Comparison of ENCODE assay signal across 7 mouse cellular contexts in the genomic region with DNA sequence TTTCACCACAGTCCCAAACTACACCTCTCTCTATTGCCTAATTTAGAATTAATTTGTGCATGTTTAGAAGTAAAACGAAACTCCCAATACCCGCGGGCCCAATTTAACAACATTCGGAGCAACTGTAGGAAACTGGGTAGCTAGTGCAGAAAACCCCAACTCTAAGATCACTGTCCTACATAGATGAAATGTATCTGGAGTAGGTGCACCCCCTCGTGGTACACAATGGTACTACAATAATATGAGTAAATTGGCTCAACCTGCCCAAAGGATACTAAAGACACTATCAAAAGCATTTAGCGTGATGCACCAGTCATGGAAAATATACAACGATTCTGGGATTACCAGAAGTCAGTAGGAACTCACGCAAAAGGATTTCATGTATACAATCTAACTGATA. TPM values are rescaled to one million over a fixed set of nuclear protein-coding genes. Genes with fewer than 3 reads are reported as not detected.
DNase-seq lines count a peak whose midpoint lies in the region; ATAC-seq lines count a peak whose summit lies in the region.

No protein-coding gene starts in this region.

- peak; percentile 92 for ATAC-seq in CD4-positive, CD25-positive, alpha-beta regulatory T cell, adult 4 months
- ATAC-seq in megakaryocyte, adult 5-6 weeks (ENCODE audit: poor library complexity, severe bottlenecking) = peak; percentile 80

- peak; percentile 63 for DNase-seq in Muller cell, postnatal 12 days (ENCODE audit: inconsistent ontology term)
- peak; percentile 59 to 79 for DNase-seq in cerebellum, postnatal 25 days
- peak; percentile 18 for DNase-seq in gastrocnemius, postnatal 14 days
- DNase-seq in layer of hippocampus, adult 9-10 months (ENCODE audit: low spot score) = peak; percentile 89
- DNase-seq in right cerebral cortex, postnatal 14 days = peak; percentile 49

- intact Hi-C loops in gastrocnemius, postnatal 14 days (cut with DNase I; ENCODE audit: low total_unique reads) = no loop called here

RNA-seq across cellular contexts. Expression of a gene that starts 22.7 kb away (rescaled TPM):
- 100 to 1,000 TPM; 133 to 178 TPM for polyA plus RNA-seq in CD4-positive, CD25-positive, alpha-beta regulatory T cell, adult 4 months (2017; shearing (Covaris generic))
- 1 to 10 TPM; 5.9 to 6.7 TPM for total RNA-seq in gastrocnemius, postnatal 14 days (2021)
- 15.3 and 27.2 TPM in 2 replicates for total RNA-seq in megakaryocyte, adult 5-6 weeks (2015)
- total RNA-seq in megakaryocyte, adult 5-6 weeks (2017) = 16.5 and 18.5 TPM in 2 replicates

RNA-seq across cellular contexts. Expression of a gene that starts 55.9 kb away (rescaled TPM):
- polyA plus RNA-seq in CD4-positive, CD25-positive, alpha-beta regulatory T cell, adult 4 months (2017; shearing (Covaris generic)) = 1 to 10 TPM; 2.4 to 3.5 TPM
- 1 to 10 TPM; 1.8 to 2.5 TPM for total RNA-seq in gastrocnemius, postnatal 14 days (2021)
- total RNA-seq in megakaryocyte, adult 5-6 weeks (2015) = 0.14 and 0.33 TPM in 2 replicates
- total RNA-seq in megakaryocyte, adult 5-6 weeks (2017) = 0.04 and 0.40 TPM in 2 replicates

Comparison
In these comparisons a context has a peak if more than half of its experiments do, and no peak if none do; other contexts are left out.
1. Peak in every context shown above with its lines: DNase-seq and ATAC-seq.
2. DNase-seq: peak in every context shown above with its lines; median percentile 89 in layer of hippocampus, adult 9-10 months; 69 in cerebellum, postnatal 25 days; 63 in Muller cell, postnatal 12 days; 49 in right cerebral cortex, postnatal 14 days; 18 in gastrocnemius, postnatal 14 days.